ENCODE assay signal across 8 mouse cellular contexts in genomic region chrX:93674836-93675795, GRCm38 (mm10). TPM values are rescaled to one million over a fixed set of nuclear protein-coding genes. Genes with fewer than 3 reads are reported as not detected.
DNase-seq lines count a peak whose midpoint lies in the region; ATAC-seq and TF ChIP-seq lines count a peak whose summit lies in the region.

No protein-coding gene starts in this region.

- H3K27me3 ChIP-seq in intestine, embryonic 16.5 days (replicated peaks; ENCODE audit: control insufficient read depth, insufficient read depth, low read length), result no peaks in the 10 kb centered on the region; the same call in 1 of the 2 replicates
- H3K27me3 ChIP-seq in midbrain, embryonic 11.5 days (ENCODE audit: control insufficient read depth, insufficient read depth, low read length), result no peaks in the 10 kb centered on the region

- no peak overlapping the region; the same call in 1 of the 2 replicates for H3K9ac ChIP-seq in intestine, embryonic 16.5 days (ENCODE audit: low read depth, low read length)
- peak overlapping the region; percentile 53 for H3K9ac ChIP-seq in midbrain, embryonic 11.5 days (ENCODE audit: low read length)

- ATAC-seq in intestine, embryonic 16.5 days, result peak; percentile 100
- ATAC-seq in midbrain, embryonic 11.5 days (ENCODE audit: low FRiP score), result peak; percentile 95

- intact Hi-C loops in heart, postnatal 25 days (cut with DNase I), result no loop called here
- intact Hi-C loops in gastrocnemius, adult 2 months (cut with DNase I), result no loop called here
- intact Hi-C loops in left cerebral cortex, postnatal 4 days (cut with DNase I), result no loop called here

- peak overlapping the region; percentile 57 for H3K4me3 ChIP-seq in gastrocnemius, adult 2 months
- peak overlapping the region; percentile 39 for H3K4me3 ChIP-seq in intestine, embryonic 16.5 days (ENCODE audit: low read length)
- H3K4me3 ChIP-seq in midbrain, embryonic 11.5 days (ENCODE audit: low read depth, low read length), result peak overlapping the region; percentile 22; the same call in 1 of the 2 replicates

- no peaks in the 10 kb centered on the region for H3K9me3 ChIP-seq in intestine, embryonic 16.5 days (ENCODE audit: control insufficient read depth, low read length)
- no peaks in the 10 kb centered on the region for H3K9me3 ChIP-seq in midbrain, embryonic 11.5 days (ENCODE audit: control insufficient read depth, low read length)

- peak; percentile 89 for DNase-seq in heart, adult 11 months
- DNase-seq in heart, postnatal 25 days (ENCODE audit: low spot score), result no peak
- DNase-seq in cerebellum, postnatal 4 days (ENCODE audit: low spot score in 2 of 2), result peak; percentile 21 to 34
- peak; percentile 28 for DNase-seq in gastrocnemius, adult 2 months
- peak; percentile 58 for DNase-seq in left cerebral cortex, postnatal 4 days
- peak; percentile 90 for DNase-seq in midbrain, embryonic 11.5 days (ENCODE audit: low spot score, missing footprints)
- peak; percentile 55 for DNase-seq in right cerebral cortex, postnatal 4 days

- H3K36me3 ChIP-seq in intestine, embryonic 16.5 days (ENCODE audit: control insufficient read depth, insufficient read depth, low read length), result no peaks in the 10 kb centered on the region
- H3K36me3 ChIP-seq in midbrain, embryonic 11.5 days (ENCODE audit: control insufficient read depth, insufficient read depth, low read length), result no peaks in the 10 kb centered on the region

- no peak for TF ChIP-seq CTCF in gastrocnemius, adult 2 months (IDR thresholded peaks at IDR 0.05)

- 13% methylated on average over 19 of the region's 19 CpGs for WGBS in intestine, embryonic 16.5 days
- WGBS in midbrain, embryonic 11.5 days, result 18% methylated on average over 19 of the region's 19 CpGs

- H3K4me1 ChIP-seq in intestine, embryonic 16.5 days (ENCODE audit: control insufficient read depth, insufficient read depth, low read length), result no peaks in the 10 kb centered on the region; the same call in 1 of the 2 replicates
- no peaks in the 10 kb centered on the region; the same call in 1 of the 2 replicates for H3K4me1 ChIP-seq in midbrain, embryonic 11.5 days (ENCODE audit: control insufficient read depth, insufficient read depth, low read length)

- peak overlapping the region; percentile 57 for H3K4me2 ChIP-seq in intestine, embryonic 16.5 days (ENCODE audit: low read depth, low read length)
- peak overlapping the region; percentile 41 for H3K4me2 ChIP-seq in midbrain, embryonic 11.5 days

- H3K27ac ChIP-seq in gastrocnemius, adult 2 months, result no peak overlapping the region
- H3K27ac ChIP-seq in intestine, embryonic 16.5 days (ENCODE audit: low read length), result no peak overlapping the region
- H3K27ac ChIP-seq in midbrain, embryonic 11.5 days (ENCODE audit: low read depth, low read length), result peak overlapping the region; percentile 82

RNA-seq across cellular contexts. Expression of gene Pcyt1b, which starts 20.5 kb away (rescaled TPM):
- under 1 TPM; 0.17 to 0.34 TPM for total RNA-seq in heart, postnatal 25 days (2021)
- total RNA-seq in gastrocnemius, adult 2 months (2021), result under 1 TPM; 0.05 to 0.08 TPM
- polyA plus RNA-seq in intestine, embryonic 16.5 days (2015; fragmentation: Nextera tagmentation; extraction: Ambion mirVana), result 1.2 and 1.3 TPM in 2 replicates
- total RNA-seq in left cerebral cortex, postnatal 4 days (2021), result 10 to 100 TPM; 64.8 to 67.3 TPM
- polyA plus RNA-seq in midbrain, embryonic 11.5 days (2014; fragmentation: Nextera tagmentation; extraction: Ambion mirVana), result 7.2 and 9.6 TPM in 2 replicates

RNA-seq across cellular contexts. Expression of gene Pola1, which starts 43.2 kb away (rescaled TPM):
- total RNA-seq in heart, postnatal 25 days (2021), result 1 to 10 TPM; 4.8 to 5.2 TPM
- 1 to 10 TPM; 2.1 to 2.2 TPM for total RNA-seq in gastrocnemius, adult 2 months (2021)
- polyA plus RNA-seq in intestine, embryonic 16.5 days (2015; fragmentation: Nextera tagmentation; extraction: Ambion mirVana), result 11.6 and 12.3 TPM in 2 replicates
- 10 to 100 TPM in 1 of 2 experiments, 1 to 10 TPM in 1; 9.0 to 10.0 TPM for total RNA-seq in left cerebral cortex, postnatal 4 days (2021)
- polyA plus RNA-seq in midbrain, embryonic 11.5 days (2014; fragmentation: Nextera tagmentation; extraction: Ambion mirVana), result 21.9 and 26.5 TPM in 2 replicates

Comparison
In these comparisons a context has a peak if more than half of its experiments do, and no peak if none do; other contexts are left out.
1. RNA of gene Pcyt1b, which starts 20.5 kb away (total RNA-seq): 64.8 to 67.3 TPM in left cerebral cortex, postnatal 4 days; 0.17 to 0.34 TPM in heart, postnatal 25 days and 0.05 to 0.08 TPM in gastrocnemius, adult 2 months; every median in the first group is over 10 times any median in the second.
2. Peak in every context shown above with its lines, with median percentiles within 50 percentile points of each other: H3K4me3 ChIP-seq.